Mouse (Mus musculus): Measurements from ENCODE around the gene Gm28998. TPM values are rescaled to one million over a fixed set of nuclear protein-coding genes. Genes with fewer than 3 reads are reported as not detected.
"Not testable (repeated sequence)": the region's sequence is repeated elsewhere in the genome, so short reads cannot be mapped to it uniquely, and the experiment has no call there.

The Gm28998 gene
- polyA plus RNA-seq (2015; fragmentation: Nextera tagmentation; extraction: Ambion mirVana), result not detected in 2 replicates

DNA sequence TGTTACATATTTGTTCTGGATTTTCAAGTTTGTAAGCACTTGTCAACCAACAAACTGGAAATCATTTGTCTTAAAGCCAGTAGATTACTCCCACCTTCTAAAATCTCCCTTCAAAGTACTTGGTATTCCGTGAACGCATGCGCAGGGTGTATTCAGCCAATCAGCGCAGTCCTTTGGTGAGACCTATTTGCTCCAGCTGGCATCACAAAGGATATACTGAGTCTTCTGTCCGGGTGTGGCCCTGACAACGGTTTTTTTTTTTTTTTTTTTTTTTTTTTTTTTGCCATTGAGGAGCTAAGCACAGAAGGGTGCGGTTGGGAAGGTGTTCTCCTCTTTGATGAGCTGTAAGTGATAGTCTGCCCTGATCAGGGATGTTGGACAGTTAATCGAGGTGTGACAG, at the start of gene Gm28998:
TSS of gene Gm28998 (plus strand) at position 301 of the 400 bp plus-strand sequence.
- not testable (repeated sequence) for H3K27ac ChIP-seq; H3K4me2 ChIP-seq (replicated peaks); H3K4me3 ChIP-seq; ATAC-seq (ENCODE audit: low FRiP score, low read depth); H3K9ac ChIP-seq; H3K9me3 ChIP-seq; H3K36me3 ChIP-seq; H3K4me1 ChIP-seq; H3K27me3 ChIP-seq
- no CpG with 5 or more reads among the region's 8 CpGs for WGBS

Other genes starting within 250 kb of the Gm28998 start
- not detected in 2 replicates for gene Gm21244, start 84.5 kb upstream of the Gm28998 start, polyA plus RNA-seq (2015; fragmentation: Nextera tagmentation; extraction: Ambion mirVana)
- not detected in 2 replicates for gene Gm21788, start 151.2 kb downstream of the Gm28998 start, polyA plus RNA-seq (2015; fragmentation: Nextera tagmentation; extraction: Ambion mirVana)